Mouse (Mus musculus): ENCODE measurements around the gene Ttll12. TPM values are rescaled to one million over a fixed set of nuclear protein-coding genes. Genes with fewer than 3 reads are reported as not detected.

Ttll12 gene
- polyA plus RNA-seq, 1 experiment: not detected

DNA sequence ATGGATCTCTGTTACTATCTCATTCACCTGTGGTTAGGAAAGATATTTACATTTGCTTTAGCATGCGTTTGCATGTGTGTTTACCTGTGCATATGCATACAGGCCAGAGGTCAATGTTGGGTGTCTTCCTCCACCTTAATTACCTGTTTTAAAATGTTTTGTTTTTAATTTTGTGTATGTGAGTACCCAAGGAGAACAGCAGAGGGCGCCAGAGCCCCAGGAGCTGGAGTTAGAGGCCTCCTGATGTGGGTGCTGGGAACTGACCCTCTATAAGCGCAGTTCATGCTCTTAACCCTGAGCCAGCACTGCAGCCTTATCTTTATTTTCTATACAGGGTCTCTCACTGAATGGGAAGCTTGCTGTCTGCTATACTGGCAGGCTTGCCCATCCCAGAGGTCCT, 34.8 kb upstream of the Ttll12 start:
- WGBS: 82% methylated on average over 3 of the region's 3 CpGs
- Histone ChIP-seq H3K4me1 (ENCODE audit: control insufficient read depth, insufficient read depth, low read length) (no peaks in the 10 kb centered on the region), H3K27ac (ENCODE audit: insufficient read depth, low read depth, low read length) (no peak overlapping the region), H3K4me3 (ENCODE audit: insufficient read depth, low read depth, low read length) (no peak overlapping the region)
- TF ChIP-seq CTCF (IDR thresholded peaks at IDR 0.05; ENCODE audit: insufficient read depth, low read depth, low read length) (no peak), POLR2A (IDR thresholded peaks at IDR 0.05; ENCODE audit: insufficient read depth, low read depth, low read length) (no peak)

DNA sequence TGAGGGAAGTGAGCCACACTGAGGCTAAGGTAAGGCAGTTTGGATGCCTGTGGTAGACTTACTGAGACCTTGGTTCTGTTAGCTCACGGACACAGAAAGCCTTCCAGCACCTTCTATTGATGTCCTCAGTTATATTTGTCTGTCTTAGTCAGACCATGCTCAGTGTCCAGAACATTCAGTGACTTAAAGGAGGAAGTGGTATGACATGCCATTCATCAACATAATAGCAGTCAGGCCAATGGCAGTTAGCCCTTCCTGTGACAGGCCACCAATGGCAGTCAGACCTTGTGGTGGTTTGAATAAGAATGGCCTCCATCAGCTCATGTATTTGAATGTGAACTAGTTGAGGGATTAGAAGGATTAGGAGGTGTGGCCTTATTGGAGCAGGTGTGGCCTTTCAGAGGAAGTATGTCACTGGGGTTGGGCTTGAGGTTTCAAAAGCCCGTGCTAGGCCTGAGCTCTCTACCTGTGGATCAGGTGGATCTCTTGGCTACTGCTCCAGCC, 31.2 kb upstream of the Ttll12 start:
- 95% methylated on average over 2 of the region's 2 CpGs for WGBS

DNA sequence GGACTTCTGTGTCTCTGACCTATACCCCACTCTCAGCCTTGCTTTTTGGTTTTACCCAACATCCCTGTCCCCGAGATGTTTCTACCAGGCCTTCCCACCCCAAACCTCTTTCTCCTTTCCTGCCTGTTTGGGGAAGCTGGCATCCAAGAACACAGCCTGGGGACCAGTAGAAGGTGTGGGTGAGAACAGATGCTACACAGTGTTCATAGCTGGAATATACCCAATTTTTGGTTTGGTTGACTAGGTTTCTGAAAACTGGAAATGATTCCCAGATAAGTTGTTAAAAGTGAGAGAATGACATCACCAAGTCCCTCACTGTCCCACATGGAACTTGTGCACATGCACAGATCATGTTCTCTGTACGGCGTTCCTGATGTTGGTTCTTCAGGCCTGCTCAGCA, 20.3 kb upstream of the Ttll12 start:
- 92% methylated on average over 3 of the region's 3 CpGs for WGBS
- no peaks in the 10 kb centered on the region for H3K4me1 ChIP-seq (ENCODE audit: control insufficient read depth, insufficient read depth, low read length)
- no peak overlapping the region for H3K27ac ChIP-seq (ENCODE audit: insufficient read depth, low read depth, low read length)
- no peak overlapping the region for H3K4me3 ChIP-seq (ENCODE audit: insufficient read depth, low read depth, low read length)
- TF ChIP-seq CTCF (IDR thresholded peaks at IDR 0.05; ENCODE audit: insufficient read depth, low read depth, low read length): no peak
- TF ChIP-seq POLR2A (IDR thresholded peaks at IDR 0.05; ENCODE audit: insufficient read depth, low read depth, low read length): no peak

More for the DNA sequence above, 31.2 kb upstream of the Ttll12 start:
- no peak for TF ChIP-seq CTCF (IDR thresholded peaks at IDR 0.05; ENCODE audit: insufficient read depth, low read depth, low read length)
- no peak for TF ChIP-seq POLR2A (IDR thresholded peaks at IDR 0.05; ENCODE audit: insufficient read depth, low read depth, low read length)
- Histone ChIP-seq H3K4me1 (ENCODE audit: control insufficient read depth, insufficient read depth, low read length) (no peaks in the 10 kb centered on the region), H3K4me3 (ENCODE audit: insufficient read depth, low read depth, low read length) (no peak overlapping the region), H3K27ac (ENCODE audit: insufficient read depth, low read depth, low read length) (no peak overlapping the region)

DNA sequence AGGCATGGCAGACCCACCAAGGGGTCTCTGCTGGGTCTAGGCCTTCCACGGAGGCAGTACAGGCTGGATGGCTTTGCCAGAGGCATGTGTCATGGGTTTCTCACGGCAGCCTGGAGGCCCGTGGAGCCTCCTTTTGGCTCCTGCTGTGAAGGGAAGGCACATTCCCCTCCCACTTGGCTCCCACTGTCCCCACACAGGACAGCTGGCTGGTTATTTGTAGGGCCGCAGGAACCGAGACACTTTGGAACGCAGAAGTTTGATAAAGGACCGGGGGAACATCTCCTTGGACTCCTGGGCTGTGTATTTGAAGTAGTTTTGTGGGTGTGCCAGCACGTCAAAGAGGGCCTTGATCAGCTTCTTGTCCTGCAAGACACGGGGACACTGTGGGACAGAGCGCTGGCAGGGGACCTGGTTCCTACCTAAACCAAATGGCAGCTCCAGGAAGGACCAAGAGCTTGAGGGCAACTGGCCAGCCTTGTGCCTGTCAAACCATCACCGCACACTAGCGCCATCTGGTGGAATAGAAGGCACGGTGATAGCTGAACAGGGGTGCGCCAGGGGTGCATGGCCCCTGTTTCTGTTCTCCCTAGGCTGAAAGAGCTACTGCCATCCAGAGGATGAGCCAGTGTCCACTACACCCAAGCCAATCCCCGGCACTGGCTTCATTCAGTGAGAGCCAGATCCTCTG, 12.3 kb upstream of the Ttll12 start:
- peak; percentile 58 for TF ChIP-seq CTCF (IDR thresholded peaks at IDR 0.05; ENCODE audit: insufficient read depth, low read depth, low read length)
- TF ChIP-seq POLR2A (IDR thresholded peaks at IDR 0.05; ENCODE audit: insufficient read depth, low read depth, low read length): no peak
- Histone ChIP-seq H3K4me1 (ENCODE audit: control insufficient read depth, insufficient read depth, low read length) (peaks cover 15% of the 10 kb centered on the region), H3K27ac (ENCODE audit: insufficient read depth, low read depth, low read length) (no peak overlapping the region), H3K4me3 (ENCODE audit: insufficient read depth, low read depth, low read length) (no peak overlapping the region)
- 48% methylated on average over 15 of the region's 15 CpGs for WGBS

DNA sequence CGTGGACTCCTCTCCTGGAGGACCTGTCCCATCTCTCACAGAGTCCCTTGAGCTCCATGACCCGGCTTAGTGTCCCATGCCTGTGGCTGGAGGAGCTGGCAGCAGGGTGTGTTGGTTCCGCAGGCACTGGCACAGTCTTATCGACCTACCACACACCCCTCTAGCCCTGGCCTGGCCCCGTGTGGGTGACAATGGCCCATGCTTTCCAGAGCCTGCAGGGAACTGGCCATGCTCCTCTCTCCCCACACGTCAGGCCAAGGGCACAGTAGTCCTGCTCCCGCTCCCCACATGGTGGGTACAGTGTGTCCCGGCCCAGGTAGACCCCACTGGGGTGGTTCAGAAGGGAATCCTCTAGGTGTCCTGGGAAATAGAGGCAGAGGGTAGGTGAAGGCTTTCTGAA, 11.7 kb upstream of the Ttll12 start:
- H3K4me3 ChIP-seq (ENCODE audit: insufficient read depth, low read depth, low read length): no peak overlapping the region
- peaks cover 15% of the 10 kb centered on the region for H3K4me1 ChIP-seq (ENCODE audit: control insufficient read depth, insufficient read depth, low read length)
- WGBS: 90% methylated on average over 8 of the region's 8 CpGs
- TF ChIP-seq POLR2A (IDR thresholded peaks at IDR 0.05; ENCODE audit: insufficient read depth, low read depth, low read length) (no peak), CTCF (IDR thresholded peaks at IDR 0.05; ENCODE audit: insufficient read depth, low read depth, low read length) (no peak)
- H3K27ac ChIP-seq (ENCODE audit: insufficient read depth, low read depth, low read length): no peak overlapping the region

DNA sequence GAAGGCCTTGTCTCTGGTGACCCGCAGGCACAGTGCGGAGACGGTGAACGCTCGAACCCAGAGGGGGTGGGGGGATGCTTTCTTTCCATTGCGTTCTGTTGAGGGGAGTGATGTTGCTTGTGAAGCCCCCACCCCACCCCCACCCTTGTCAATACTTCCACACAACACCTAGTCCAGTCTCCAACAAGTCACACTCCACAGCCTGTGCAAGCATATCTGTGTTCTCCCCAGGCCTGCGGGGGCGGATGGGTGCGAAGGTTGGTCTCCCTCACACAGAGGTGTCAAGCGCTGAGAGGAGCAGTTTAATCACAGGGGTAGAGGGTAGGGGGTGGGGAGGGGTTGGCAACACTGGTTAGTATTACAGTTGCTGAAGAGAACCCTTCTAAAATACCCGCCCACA, 11.3 kb upstream of the Ttll12 start:
- H3K27ac ChIP-seq (ENCODE audit: insufficient read depth, low read depth, low read length): no peak overlapping the region
- 75% methylated on average over 11 of the region's 11 CpGs for WGBS
- no peak for TF ChIP-seq CTCF (IDR thresholded peaks at IDR 0.05; ENCODE audit: insufficient read depth, low read depth, low read length)
- TF ChIP-seq POLR2A (IDR thresholded peaks at IDR 0.05; ENCODE audit: insufficient read depth, low read depth, low read length): no peak

DNA sequence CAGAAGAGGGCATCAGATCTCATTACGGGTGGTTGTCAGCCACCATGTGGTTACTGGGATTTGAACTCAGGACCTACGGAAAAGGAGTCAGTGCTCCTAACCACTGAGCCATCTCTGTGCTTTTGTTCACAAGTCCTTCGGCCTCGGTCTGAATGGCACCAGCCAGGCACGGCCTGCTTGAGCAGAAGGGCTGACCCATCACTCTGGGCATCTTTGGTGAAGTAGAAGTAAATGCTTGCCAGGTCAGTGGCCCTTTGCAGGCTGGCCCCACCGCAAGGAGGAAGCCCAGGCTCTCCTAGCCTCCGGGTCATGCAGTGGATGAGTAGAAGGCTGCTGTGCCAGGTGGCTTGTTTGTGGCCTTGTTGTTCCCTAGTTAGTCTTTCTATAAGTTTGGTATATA, 8.5 kb upstream of the Ttll12 start:
- TF ChIP-seq CTCF (IDR thresholded peaks at IDR 0.05; ENCODE audit: insufficient read depth, low read depth, low read length) (no peak), POLR2A (IDR thresholded peaks at IDR 0.05; ENCODE audit: insufficient read depth, low read depth, low read length) (no peak)
- H3K4me1 ChIP-seq (ENCODE audit: control insufficient read depth, insufficient read depth, low read length): peaks cover 15% of the 10 kb centered on the region
- no peak overlapping the region for H3K4me3 ChIP-seq (ENCODE audit: insufficient read depth, low read depth, low read length)
- no peak overlapping the region for H3K27ac ChIP-seq (ENCODE audit: insufficient read depth, low read depth, low read length)
- WGBS: 91% methylated on average over 7 of the region's 7 CpGs

More for the DNA sequence above, 11.3 kb upstream of the Ttll12 start:
- no peak overlapping the region for H3K4me3 ChIP-seq (ENCODE audit: insufficient read depth, low read depth, low read length)
- peaks cover 15% of the 10 kb centered on the region for H3K4me1 ChIP-seq (ENCODE audit: control insufficient read depth, insufficient read depth, low read length)

DNA sequence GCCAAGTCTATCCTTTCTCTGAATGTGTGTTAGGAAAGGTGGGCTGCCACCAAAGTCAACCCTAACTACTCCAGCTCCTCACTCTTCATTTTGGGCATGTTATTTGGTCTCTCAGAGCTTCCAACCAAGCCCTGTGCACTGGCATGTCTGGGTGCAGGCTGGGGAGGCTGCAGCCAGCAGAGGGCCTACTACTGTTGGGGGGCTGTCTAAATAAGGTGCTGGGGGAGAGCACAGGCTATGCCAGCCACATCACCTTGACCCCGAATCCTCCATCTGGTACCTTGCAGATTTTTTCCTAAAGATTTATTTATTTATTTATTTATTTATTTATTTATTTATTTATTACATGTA, 8.1 kb upstream of the Ttll12 start:
- no peak overlapping the region for H3K4me3 ChIP-seq (ENCODE audit: insufficient read depth, low read depth, low read length)
- WGBS: 100% methylated on average over 1 of the region's 1 CpGs
- TF ChIP-seq CTCF (IDR thresholded peaks at IDR 0.05; ENCODE audit: insufficient read depth, low read depth, low read length): no peak
- no peak for TF ChIP-seq POLR2A (IDR thresholded peaks at IDR 0.05; ENCODE audit: insufficient read depth, low read depth, low read length)
- H3K4me1 ChIP-seq (ENCODE audit: control insufficient read depth, insufficient read depth, low read length): peaks cover 15% of the 10 kb centered on the region
- H3K27ac ChIP-seq (ENCODE audit: insufficient read depth, low read depth, low read length): no peak overlapping the region

DNA sequence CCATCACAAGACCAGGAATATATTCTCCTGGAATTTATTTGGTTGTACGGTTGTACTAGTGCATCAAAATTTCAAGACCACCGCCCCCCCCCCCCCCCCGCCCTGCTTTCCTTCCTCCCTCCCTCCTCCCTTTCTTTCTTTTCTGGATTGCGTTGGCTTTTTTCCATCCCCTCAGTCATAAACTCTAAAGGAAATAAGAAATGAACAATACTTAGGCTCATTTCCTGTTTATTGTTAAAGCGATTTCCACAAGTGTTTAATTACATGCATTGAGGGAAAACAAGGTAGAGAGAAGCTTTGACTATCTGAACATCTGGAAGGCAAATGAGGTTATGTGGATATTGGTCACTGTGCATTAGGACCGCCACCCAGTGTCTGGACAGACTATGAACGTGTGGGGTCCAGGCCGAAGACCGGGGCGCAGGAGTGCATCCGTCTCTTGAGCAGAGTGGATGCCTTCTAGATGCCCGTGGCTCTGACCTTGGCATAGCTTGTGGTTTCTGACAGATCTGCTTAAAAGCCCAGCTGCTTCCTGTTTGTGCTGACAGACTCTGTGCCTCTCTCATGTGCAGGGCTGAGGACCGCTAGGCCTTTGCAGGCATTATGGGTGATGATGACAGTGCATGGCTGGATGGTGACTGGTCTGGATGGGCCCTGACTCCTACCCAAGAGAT, 7.6 kb upstream of the Ttll12 start:
- WGBS: 76% methylated on average over 13 of the region's 13 CpGs
- H3K27ac ChIP-seq (ENCODE audit: insufficient read depth, low read depth, low read length): no peak overlapping the region
- H3K4me3 ChIP-seq (ENCODE audit: insufficient read depth, low read depth, low read length): no peak overlapping the region

More for the DNA sequence above, 7.6 kb upstream of the Ttll12 start:
- no peak for TF ChIP-seq CTCF (IDR thresholded peaks at IDR 0.05; ENCODE audit: insufficient read depth, low read depth, low read length)
- peaks cover 15% of the 10 kb centered on the region for H3K4me1 ChIP-seq (ENCODE audit: control insufficient read depth, insufficient read depth, low read length)

Data from olfactory bulb, adult 2 months (tissue).